Mouse (Mus musculus): ENCODE measurements around the gene Nptx1. TPM values are rescaled to one million over a fixed set of nuclear protein-coding genes. Genes with fewer than 3 reads are reported as not detected.

The Nptx1 gene
- total RNA-seq, 2 experiments from 2014 or later = 226 to 265 TPM

DNA sequence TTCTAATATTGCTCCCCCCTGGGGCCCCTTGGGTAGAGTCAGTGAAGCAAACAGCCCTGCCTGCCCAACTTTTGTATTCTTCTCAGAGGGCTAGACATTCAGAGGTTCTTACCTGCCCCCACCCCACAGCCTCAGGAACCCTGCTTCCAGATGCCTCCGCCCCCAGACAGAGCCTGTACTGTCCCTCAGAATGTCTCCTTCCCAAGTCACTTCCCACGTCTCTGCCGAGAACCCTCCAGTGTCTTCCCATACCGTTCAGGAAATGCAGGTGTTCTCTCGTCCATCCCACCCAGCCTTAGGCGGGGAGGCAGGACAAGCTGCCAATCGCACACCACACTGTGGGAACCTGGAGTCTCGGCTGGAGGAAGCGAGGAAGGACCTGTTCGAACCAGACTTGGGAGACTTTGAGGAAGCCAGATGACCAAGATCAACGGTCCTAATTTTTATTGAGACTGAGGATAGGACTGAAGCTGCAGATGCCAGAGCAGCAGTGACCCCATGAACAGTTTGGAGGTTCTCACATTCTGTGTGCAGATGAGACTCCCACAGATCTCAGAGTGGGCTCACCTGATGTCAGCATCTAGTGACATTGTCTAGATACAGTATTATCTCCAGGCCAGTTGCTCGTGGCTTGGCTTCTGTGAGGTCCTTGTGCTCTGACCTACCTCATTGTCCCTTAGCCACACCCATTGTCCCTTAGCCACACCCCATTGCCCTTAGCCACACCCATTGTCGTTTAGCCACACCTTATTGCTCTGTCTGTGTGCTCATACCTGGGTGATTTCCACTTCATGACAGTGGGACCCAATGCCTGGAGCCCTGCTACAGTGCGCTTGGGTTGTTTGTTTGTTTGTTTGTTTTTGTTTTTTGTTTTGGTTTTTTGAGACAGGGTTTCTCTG, 21.2 kb downstream of the Nptx1 start:
- DNase-seq (ENCODE audit: low spot score in 2 of 2) = no peak

DNA sequence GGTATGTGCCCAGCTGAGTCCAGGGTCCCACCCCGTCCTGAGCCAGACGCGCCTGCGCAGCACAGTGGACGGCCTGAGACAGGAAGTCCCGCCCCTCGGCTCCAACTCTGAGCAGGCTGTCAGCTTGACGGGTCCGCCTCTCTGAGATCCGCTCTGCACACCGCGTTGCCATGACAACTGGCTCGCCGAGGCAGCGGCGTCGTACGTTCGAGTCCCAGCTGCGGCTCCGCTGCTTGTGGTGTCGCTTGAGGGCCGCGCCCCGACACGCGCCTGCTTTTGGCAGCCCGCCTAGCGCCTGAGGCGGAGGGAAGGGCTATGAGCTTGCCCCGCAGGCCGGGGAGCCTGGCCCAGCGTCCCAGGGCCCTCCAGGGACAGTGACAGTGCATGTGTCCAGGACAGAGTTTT, 23.0 kb downstream of the Nptx1 start:
- peak; percentile 75 to 79 for DNase-seq (ENCODE audit: low spot score in 2 of 2)

DNA sequence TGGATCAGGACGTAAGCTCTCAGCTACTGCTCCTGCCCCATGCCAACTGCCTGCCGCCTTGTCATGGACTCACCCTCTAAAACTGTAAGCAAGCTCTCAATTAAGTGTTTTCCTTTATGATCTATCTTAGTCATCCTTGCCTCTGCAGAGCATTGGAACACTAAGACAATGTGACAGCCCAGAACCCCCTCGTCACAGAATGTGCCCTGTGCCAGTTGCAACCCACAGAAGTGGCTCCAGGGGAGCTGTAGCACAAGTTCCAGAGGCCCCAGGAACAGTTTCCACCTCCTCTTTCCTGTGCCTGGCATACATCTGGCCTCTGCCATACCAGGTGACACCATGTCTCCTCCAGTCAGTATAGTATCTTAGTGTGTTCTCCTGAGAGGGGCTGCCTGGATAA, 24.2 kb downstream of the Nptx1 start:
- DNase-seq (ENCODE audit: low spot score in 2 of 2) = no peak

- DNase-seq (ENCODE audit: low spot score in 2 of 2) = no peak
Measured at GRCm38 (mm10) chr11:119522779-119523178, 24.8 kb downstream of the Nptx1 start.

- DNase-seq (ENCODE audit: low spot score in 2 of 2) = no peak
Measured at GRCm38 (mm10) chr11:119521920-119522710, 25.4 kb downstream of the Nptx1 start.

DNA sequence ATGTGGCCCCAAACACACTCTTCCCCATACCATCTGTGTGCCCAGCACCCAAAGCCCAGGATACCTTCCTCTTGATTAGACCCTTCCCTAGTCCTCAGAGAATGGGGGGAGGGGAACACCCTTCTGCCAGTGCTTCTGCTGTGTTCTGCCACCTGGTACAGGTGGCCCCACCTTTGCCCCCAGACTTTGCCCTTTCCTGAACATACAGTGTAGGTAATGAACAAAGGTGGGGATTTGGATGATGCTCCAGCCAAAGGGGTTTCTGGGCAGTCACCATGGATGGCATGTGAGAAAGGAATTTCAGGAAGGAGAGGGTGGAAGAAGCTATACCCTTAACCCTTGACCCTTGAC, 26.9 kb downstream of the Nptx1 start:
- no peak for DNase-seq (ENCODE audit: low spot score in 2 of 2)

GRCm38 (mm10) chr11:119520005-119520712, 27.4 kb downstream of the Nptx1 start:
- peak in 1 of 2 experiments; percentile 62 for DNase-seq (ENCODE audit: low spot score in 2 of 2)

- DNase-seq (ENCODE audit: low spot score in 2 of 2) = no peak
Measured at GRCm38 (mm10) chr11:119519387-119519786, 28.2 kb downstream of the Nptx1 start.

- peak; percentile 53 to 64 for DNase-seq (ENCODE audit: low spot score in 2 of 2)
Measured at GRCm38 (mm10) chr11:119516677-119517361, 30.7 kb downstream of the Nptx1 start.

DNA sequence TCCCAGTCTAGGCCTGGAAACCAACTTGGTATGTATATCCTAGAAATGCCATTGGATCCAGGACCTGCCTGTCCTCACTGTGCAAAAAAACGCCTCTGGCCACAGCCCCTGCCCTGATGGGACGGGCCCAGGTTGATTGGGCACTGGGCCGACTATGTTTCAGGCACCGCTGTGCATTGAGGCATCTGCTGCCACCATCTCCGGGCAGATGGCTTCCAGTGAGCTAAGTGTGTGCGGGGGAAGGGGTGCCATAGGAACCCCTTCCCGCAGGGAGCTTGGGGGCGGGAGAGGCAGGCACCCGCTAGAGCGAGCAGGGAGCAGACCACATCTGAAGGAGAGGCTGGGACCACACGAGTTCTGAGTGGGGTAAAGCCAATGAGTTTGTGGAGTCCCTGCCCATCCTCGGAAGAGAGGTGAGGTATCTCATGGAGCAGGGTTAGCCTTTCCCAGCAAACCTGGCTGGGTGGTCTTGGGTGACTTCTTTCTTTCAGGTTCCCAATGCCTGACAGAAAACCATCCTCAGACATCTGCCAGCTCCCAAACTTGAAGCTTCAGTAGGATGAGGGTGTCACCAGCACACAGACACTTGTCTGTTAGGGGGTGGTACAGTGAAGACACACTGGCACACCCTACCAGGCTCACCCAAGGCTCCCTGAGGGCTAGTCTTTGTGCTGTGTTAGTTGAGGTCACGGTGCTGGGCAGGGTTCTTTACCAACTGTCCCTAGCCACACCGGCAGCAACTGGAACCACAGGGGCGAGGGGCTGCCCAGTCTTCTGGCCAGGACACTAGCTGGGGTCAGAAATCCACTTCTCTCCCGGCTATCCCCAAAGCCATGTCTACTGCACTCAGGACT, 31.5 kb downstream of the Nptx1 start:
- DNase-seq (ENCODE audit: low spot score in 2 of 2) = peak; percentile 71 to 85

GRCm38 (mm10) chr11:119514967-119515636, 32.5 kb downstream of the Nptx1 start:
- peak; percentile 68 to 83 for DNase-seq (ENCODE audit: low spot score in 2 of 2)

GRCm38 (mm10) chr11:119514108-119514860, 33.3 kb downstream of the Nptx1 start:
- DNase-seq (ENCODE audit: low spot score in 2 of 2) = no peak

DNA sequence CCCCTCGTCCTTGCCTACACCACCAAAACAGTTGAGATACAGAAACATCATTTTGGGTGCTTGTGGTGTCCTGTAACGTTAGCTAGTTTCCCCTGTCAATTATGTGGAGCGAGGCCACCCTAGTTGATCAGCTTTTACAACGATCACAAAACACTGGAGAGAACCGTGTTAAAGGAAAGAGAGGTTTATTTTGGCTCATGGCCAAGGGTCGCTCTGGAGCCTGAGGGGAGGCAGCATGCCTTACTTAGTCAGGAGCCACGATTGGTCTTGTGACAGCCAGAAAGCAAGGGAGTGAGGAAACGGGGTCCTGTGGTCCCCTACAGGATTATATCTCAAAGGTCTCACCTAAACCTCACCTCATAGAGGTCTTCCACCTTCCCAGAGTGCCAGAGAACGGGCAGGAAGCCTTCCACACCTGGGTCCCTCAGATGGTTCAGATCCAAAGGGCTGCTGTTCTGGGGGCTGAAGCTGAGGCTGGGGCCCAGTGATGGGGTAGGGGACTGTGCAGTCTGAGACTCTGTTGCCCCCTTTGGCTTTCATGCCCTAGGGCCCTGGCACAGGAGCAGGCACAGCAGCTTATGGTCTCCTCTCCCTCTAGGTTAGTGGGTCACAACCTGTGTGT, 34.4 kb downstream of the Nptx1 start:
- DNase-seq (ENCODE audit: low spot score in 2 of 2) = no peak

DNA sequence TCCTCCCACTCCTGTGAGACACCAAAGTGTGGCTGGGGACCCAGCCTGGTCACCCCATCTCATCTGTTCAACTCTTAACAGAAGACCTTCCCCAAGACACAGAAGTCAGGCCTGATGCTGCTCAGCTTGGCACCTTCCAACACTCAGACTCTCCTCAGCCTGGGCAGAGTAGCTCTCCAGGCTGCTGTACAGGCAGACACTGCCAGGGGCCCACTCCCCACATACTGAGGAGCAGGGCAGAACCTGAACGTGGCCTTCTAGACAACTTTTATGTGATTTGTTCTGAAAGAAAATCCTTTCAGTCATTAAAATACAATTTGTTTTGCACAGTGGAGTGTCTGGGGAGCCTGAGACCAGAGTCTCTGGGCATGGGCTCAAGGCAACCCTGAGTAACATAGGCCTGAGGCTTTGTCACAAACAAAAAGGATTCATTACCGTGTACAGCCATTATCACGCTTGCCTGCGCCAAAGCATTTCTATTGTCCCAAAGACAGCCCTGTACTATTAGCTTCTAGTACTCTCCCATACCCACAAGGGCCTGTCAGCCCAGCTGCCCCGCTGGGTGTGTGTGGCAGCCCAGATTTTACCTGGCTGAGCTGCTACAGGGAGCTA, 38.3 kb downstream of the Nptx1 start:
- DNase-seq (ENCODE audit: low spot score in 2 of 2) = no peak

DNA sequence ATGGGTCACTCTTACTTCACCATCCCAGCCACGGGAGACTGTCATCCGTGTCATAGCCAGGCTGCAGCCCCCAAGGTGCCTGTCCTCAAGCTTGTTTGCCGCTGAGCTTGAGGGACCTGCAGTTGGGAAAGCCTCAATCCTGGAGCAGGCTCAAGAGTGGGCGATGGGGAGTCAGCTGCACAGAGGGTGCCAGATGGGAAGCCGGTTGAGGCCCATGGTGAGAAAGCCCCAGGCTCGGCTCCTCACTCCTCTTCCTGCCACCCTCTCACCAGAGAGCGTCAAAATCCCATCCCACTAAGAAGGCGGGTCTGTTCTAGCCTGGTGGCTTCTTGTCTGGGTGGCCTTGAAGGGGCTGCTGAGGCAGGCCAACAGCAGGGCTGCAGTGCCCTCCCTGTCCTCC, 39.8 kb downstream of the Nptx1 start:
- DNase-seq (ENCODE audit: low spot score in 2 of 2) = peak; percentile 75 to 87

GRCm38 (mm10) chr11:119506386-119506785, 41.2 kb downstream of the Nptx1 start:
- no peak for DNase-seq (ENCODE audit: low spot score in 2 of 2)

- peak; percentile 81 to 85 for DNase-seq (ENCODE audit: low spot score in 2 of 2)
Measured at GRCm38 (mm10) chr11:119503675-119504074, 43.9 kb downstream of the Nptx1 start.

GRCm38 (mm10) chr11:119500011-119500410, 47.5 kb downstream of the Nptx1 start:
- no peak for DNase-seq (ENCODE audit: low spot score in 2 of 2)
